8 mouse cellular contexts compared by ENCODE assay signal in the genomic region with DNA sequence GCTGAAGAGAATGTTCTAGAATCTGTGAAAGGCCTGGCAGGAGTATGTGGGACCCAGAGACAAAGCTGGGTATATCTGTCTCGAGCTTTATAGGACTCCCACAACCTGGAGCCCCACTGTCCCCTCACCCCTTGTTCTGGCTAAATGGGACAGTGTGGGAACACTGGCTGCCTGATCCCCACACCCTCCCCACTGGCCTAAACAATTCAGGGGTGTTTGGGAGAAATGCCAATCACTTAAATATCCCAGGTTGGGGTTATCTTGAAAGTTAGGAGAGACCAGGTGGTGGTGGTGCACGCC. TPM values are rescaled to one million over a fixed set of nuclear protein-coding genes. Genes with fewer than 3 reads are reported as not detected.
DNase-seq lines count a peak whose midpoint lies in the region; ATAC-seq and TF ChIP-seq lines count a peak whose summit lies in the region.

No protein-coding gene starts in this region.

- 54% methylated on average over 2 of the region's 2 CpGs for WGBS in forebrain, embryonic 11.5 days
- 53% methylated on average over 2 of the region's 2 CpGs for WGBS in intestine, embryonic 14.5 days
- WGBS in midbrain, embryonic 16.5 days = 46% methylated on average over 2 of the region's 2 CpGs

- DNase-seq in left cerebral cortex, adult 2 months (ENCODE audit: extremely low spot score in 1 of 2, low spot score in 2 of 2) = no peak
- DNase-seq in left cerebral cortex, postnatal 25 days (ENCODE audit: low spot score in 2 of 2) = no peak
- DNase-seq in forebrain, embryonic 11.5 days (ENCODE audit: low spot score) = no peak
- no peak for DNase-seq in intestine, embryonic 14.5 days (ENCODE audit: low spot score)
- no peak for DNase-seq in cerebellum, adult 8-10 months
- DNase-seq in layer of hippocampus, postnatal 14 days (ENCODE audit: low spot score in 2 of 2) = no peak
- DNase-seq in kidney, postnatal 4 days = no peak

- H3K36me3 ChIP-seq in forebrain, embryonic 11.5 days (ENCODE audit: control insufficient read depth, insufficient read depth, low read length) = no peaks in the 10 kb centered on the region
- H3K36me3 ChIP-seq in intestine, embryonic 14.5 days (ENCODE audit: control insufficient read depth, insufficient read depth, low read length) = no peaks in the 10 kb centered on the region
- H3K36me3 ChIP-seq in midbrain, embryonic 16.5 days (ENCODE audit: control insufficient read depth, insufficient read depth, low read length) = no peaks in the 10 kb centered on the region

- H3K9me3 ChIP-seq in forebrain, embryonic 11.5 days (ENCODE audit: control insufficient read depth, low read length) = no peaks in the 10 kb centered on the region; the same call in 1 of the 2 replicates
- no peaks in the 10 kb centered on the region for H3K9me3 ChIP-seq in intestine, embryonic 14.5 days (ENCODE audit: control insufficient read depth, low read length)
- H3K9me3 ChIP-seq in midbrain, embryonic 16.5 days (replicated peaks; ENCODE audit: control insufficient read depth, low read length, poor library complexity, severe bottlenecking) = no peaks in the 10 kb centered on the region

- H3K27me3 ChIP-seq in forebrain, embryonic 11.5 days (ENCODE audit: control insufficient read depth, insufficient read depth, low read length) = no peaks in the 10 kb centered on the region
- no peaks in the 10 kb centered on the region for H3K27me3 ChIP-seq in intestine, embryonic 14.5 days (replicated peaks; ENCODE audit: control insufficient read depth, insufficient read depth, low read length)
- no peaks in the 10 kb centered on the region for H3K27me3 ChIP-seq in midbrain, embryonic 16.5 days (ENCODE audit: control insufficient read depth, insufficient read depth, low read depth, low read length)

- no peak overlapping the region; the same call in 1 of the 2 replicates for H3K9ac ChIP-seq in forebrain, embryonic 11.5 days (ENCODE audit: low read length)
- no peak overlapping the region for H3K9ac ChIP-seq in intestine, embryonic 14.5 days (ENCODE audit: low read length)
- H3K9ac ChIP-seq in midbrain, embryonic 16.5 days (ENCODE audit: low read depth, low read length) = 0 out of 2 replicates have a peak overlapping the region, but pooled peaks have one; percentile 30

- H3K27ac ChIP-seq in left cerebral cortex, adult 2 months = peak overlapping the region; percentile 75
- H3K27ac ChIP-seq in forebrain, embryonic 11.5 days (ENCODE audit: low read depth, low read length) = peak overlapping the region; percentile 53
- H3K27ac ChIP-seq in intestine, embryonic 14.5 days (ENCODE audit: low read depth) = peak overlapping the region; percentile 65
- H3K27ac ChIP-seq in midbrain, embryonic 16.5 days (ENCODE audit: low read length) = peak overlapping the region; percentile 78

- ATAC-seq in forebrain, embryonic 11.5 days (replicated peaks; ENCODE audit: low FRiP score) = peak; percentile 4; the same call in 1 of the 2 replicates
- ATAC-seq in intestine, embryonic 14.5 days (replicated peaks; ENCODE audit: low FRiP score, low TSS enrichment, low read depth) = no peak; the same call in 1 of the 2 replicates
- ATAC-seq in midbrain, embryonic 16.5 days = no peak; the same call in 1 of the 2 replicates

- TF ChIP-seq CTCF in left cerebral cortex, adult 2 months (IDR thresholded peaks at IDR 0.05) = no peak

- H3K4me2 ChIP-seq in forebrain, embryonic 11.5 days (ENCODE audit: low read depth, low read length, severe bottlenecking) = no peak overlapping the region
- peak overlapping the region; percentile 38 for H3K4me2 ChIP-seq in intestine, embryonic 14.5 days (ENCODE audit: low read length)
- peak overlapping the region; percentile 38; the same call in 1 of the 2 replicates for H3K4me2 ChIP-seq in midbrain, embryonic 16.5 days (ENCODE audit: low read length)

- intact Hi-C loops in left cerebral cortex, adult 2 months (cut with DNase I) = no loop called here
- intact Hi-C loops in left cerebral cortex, postnatal 25 days (cut with DNase I) = no loop called here

- H3K4me3 ChIP-seq in left cerebral cortex, adult 2 months = no peak overlapping the region
- H3K4me3 ChIP-seq in forebrain, embryonic 11.5 days (ENCODE audit: low read depth, low read length) = no peak overlapping the region
- no peak overlapping the region for H3K4me3 ChIP-seq in intestine, embryonic 14.5 days (ENCODE audit: low read depth, low read length)
- H3K4me3 ChIP-seq in midbrain, embryonic 16.5 days (ENCODE audit: low read depth, low read length) = no peak overlapping the region

- H3K4me1 ChIP-seq in forebrain, embryonic 11.5 days (replicated peaks; ENCODE audit: control insufficient read depth, insufficient read depth, low read length) = peaks cover 13% of the 10 kb centered on the region
- peaks cover 13% of the 10 kb centered on the region for H3K4me1 ChIP-seq in intestine, embryonic 14.5 days (replicated peaks; ENCODE audit: control insufficient read depth, insufficient read depth, low read length)
- H3K4me1 ChIP-seq in midbrain, embryonic 16.5 days (ENCODE audit: control insufficient read depth, insufficient read depth, low read length) = peaks cover 27% of the 10 kb centered on the region

RNA-seq across cellular contexts. Expression of a gene that starts 20.7 kb away (rescaled TPM):
- 10 to 100 TPM; 13.6 to 13.7 TPM for total RNA-seq in left cerebral cortex, adult 2 months (2021)
- total RNA-seq in left cerebral cortex, postnatal 25 days (2021) = 10 to 100 TPM; 17.0 to 17.4 TPM
- 12.6 and 13.4 TPM in 2 replicates for polyA plus RNA-seq in forebrain, embryonic 11.5 days (2014; fragmentation: Nextera tagmentation; extraction: Ambion mirVana)
- 11.1 and 15.0 TPM in 2 replicates for polyA plus RNA-seq in intestine, embryonic 14.5 days (2014; fragmentation: Nextera tagmentation; extraction: Ambion mirVana)
- polyA plus RNA-seq in midbrain, embryonic 16.5 days (2015; fragmentation: Nextera tagmentation; extraction: Ambion mirVana) = 10.9 and 12.2 TPM in 2 replicates
- total RNA-seq in layer of hippocampus, postnatal 14 days (2021) = 10 to 100 TPM; 16.2 to 19.5 TPM

RNA-seq across cellular contexts. Expression of a gene that starts 41.4 kb away (rescaled TPM):
- total RNA-seq in left cerebral cortex, adult 2 months (2021) = 10 to 100 TPM; 60.1 to 61.4 TPM
- 10 to 100 TPM; 57.2 to 62.6 TPM for total RNA-seq in left cerebral cortex, postnatal 25 days (2021)
- 167 and 251 TPM in 2 replicates for polyA plus RNA-seq in forebrain, embryonic 11.5 days (2014; fragmentation: Nextera tagmentation; extraction: Ambion mirVana)
- polyA plus RNA-seq in intestine, embryonic 14.5 days (2014; fragmentation: Nextera tagmentation; extraction: Ambion mirVana) = 410 and 468 TPM in 2 replicates
- 126 and 139 TPM in 2 replicates for polyA plus RNA-seq in midbrain, embryonic 16.5 days (2015; fragmentation: Nextera tagmentation; extraction: Ambion mirVana)
- total RNA-seq in layer of hippocampus, postnatal 14 days (2021) = 100 to 1,000 TPM; 103 to 114 TPM
